Mouse (Mus musculus): ENCODE results near the gene Prkar2b.
A peak's percentile ranks its signal among the peaks of the same experiment; 100 is the strongest.

Prkar2b gene

GRCm38 (mm10) chr12:32061090-32061930 is at the start of gene Prkar2b:
TSS of gene Prkar2b (minus strand) at chr12:32061296.
- peak; percentile 97 for DNase-seq (ENCODE audit: low spot score)

- DNase-seq (ENCODE audit: low spot score), result peak; percentile 33
These were observed 48.1 kb upstream of the Prkar2b start for GRCm38 (mm10) chr12:32109201-32109600.

- DNase-seq (ENCODE audit: low spot score), result no peak
These were observed 43.9 kb upstream of the Prkar2b start for GRCm38 (mm10) chr12:32104955-32105521.

GRCm38 (mm10) chr12:32104451-32104862 is 43.4 kb upstream of the Prkar2b start:
- DNase-seq (ENCODE audit: low spot score), result peak; percentile 55

GRCm38 (mm10) chr12:32101306-32101705 is 40.2 kb upstream of the Prkar2b start:
- DNase-seq (ENCODE audit: low spot score), result no peak

GRCm38 (mm10) chr12:32099686-32100206 is 38.6 kb upstream of the Prkar2b start:
- DNase-seq (ENCODE audit: low spot score), result no peak

GRCm38 (mm10) chr12:32098596-32098995 is 37.5 kb upstream of the Prkar2b start:
- no peak for DNase-seq (ENCODE audit: low spot score)

GRCm38 (mm10) chr12:32097107-32097506 is 36.0 kb upstream of the Prkar2b start:
- DNase-seq (ENCODE audit: low spot score), result no peak

- DNase-seq (ENCODE audit: low spot score), result no peak
These were observed 34.1 kb upstream of the Prkar2b start for GRCm38 (mm10) chr12:32095164-32095563.

- DNase-seq (ENCODE audit: low spot score), result no peak
These were observed 31.4 kb upstream of the Prkar2b start for GRCm38 (mm10) chr12:32092452-32092851.

GRCm38 (mm10) chr12:32088566-32088965 is 27.5 kb upstream of the Prkar2b start:
- no peak for DNase-seq (ENCODE audit: low spot score)

GRCm38 (mm10) chr12:32087339-32087738 is 26.2 kb upstream of the Prkar2b start:
- DNase-seq (ENCODE audit: low spot score), result no peak

GRCm38 (mm10) chr12:32086874-32087273 is 25.8 kb upstream of the Prkar2b start:
- no peak for DNase-seq (ENCODE audit: low spot score)

GRCm38 (mm10) chr12:32085856-32086255 is 24.8 kb upstream of the Prkar2b start:
- DNase-seq (ENCODE audit: low spot score), result no peak

- DNase-seq (ENCODE audit: low spot score), result no peak
These were observed 24.1 kb upstream of the Prkar2b start for GRCm38 (mm10) chr12:32085189-32085588.

GRCm38 (mm10) chr12:32084601-32085000 is 23.5 kb upstream of the Prkar2b start:
- DNase-seq (ENCODE audit: low spot score), result no peak

GRCm38 (mm10) chr12:32080692-32081091 is 19.6 kb upstream of the Prkar2b start:
- DNase-seq (ENCODE audit: low spot score), result no peak

- no peak for DNase-seq (ENCODE audit: low spot score)
These were observed 16.3 kb upstream of the Prkar2b start for GRCm38 (mm10) chr12:32077403-32077802.

GRCm38 (mm10) chr12:32075831-32076715 is 15.0 kb upstream of the Prkar2b start:
- DNase-seq (ENCODE audit: low spot score), result no peak

- no peak for DNase-seq (ENCODE audit: low spot score)
These were observed 13.2 kb upstream of the Prkar2b start for GRCm38 (mm10) chr12:32074271-32074670.

- no peak for DNase-seq (ENCODE audit: low spot score)
These were observed 4.9 kb upstream of the Prkar2b start for GRCm38 (mm10) chr12:32066004-32066403.
